Mouse (Mus musculus) subcutaneous adipose tissue, adult 2 months (tissue): ENCODE measurements around the gene Ccp110. TPM values are rescaled to one million over a fixed set of nuclear protein-coding genes. Genes with fewer than 3 reads are reported as not detected.

ENCODE experiments used
- polyA plus RNA-seq: library from polyadenylated mRNA; depleted of rRNA; stranded (reverse); fragments of >200 nt; gene quantifications from 2 replicates; pipeline ENCODE4 v1.2.3, GENCODE M21; 2012; ENCODE audit warnings: low replicate concordance; rRNA removed

The Ccp110 gene
- 1.9 and 7.0 TPM in 2 replicates for polyA plus RNA-seq

GRCm38 (mm10) chr7:118712228-118713173, at the start of gene Ccp110:
Gene Ccp110 (plus strand): TSS chr7:118712552.

GRCm38 (mm10) chr7:118705101-118705961, 7.0 kb upstream of the Ccp110 start, which contains the start of gene Gde1:
Gene Gde1 (minus strand): TSS chr7:118705778.

GRCm38 (mm10) chr7:118739975-118740531, 27.7 kb downstream of the Ccp110 start, which contains the start of gene Vps35l:
Gene Vps35l (plus strand): TSS chr7:118740226.

Other genes starting within 250 kb of the Ccp110 start
- 14.2 and 15.2 TPM in 2 replicates for gene Itpripl2, start 220.6 kb upstream of the Ccp110 start, polyA plus RNA-seq
- gene Coq7, start 179.2 kb upstream of the Ccp110 start, polyA plus RNA-seq: 50.3 and 63.5 TPM in 2 replicates
- 0.73 and 1.1 TPM in 2 replicates for gene Tmc7, start 127.8 kb upstream of the Ccp110 start, polyA plus RNA-seq
- gene Tmc5, start 115.3 kb upstream of the Ccp110 start, polyA plus RNA-seq: 0.37 and 1.8 TPM in 2 replicates
- gene Gde1, start 6.8 kb upstream of the Ccp110 start, polyA plus RNA-seq: 128 and 138 TPM in 2 replicates
- gene Vps35l, start 27.7 kb downstream of the Ccp110 start, polyA plus RNA-seq: 58.2 and 67.9 TPM in 2 replicates
- 1.9 and 3.1 TPM in 2 replicates for gene Iqck, start 143.2 kb downstream of the Ccp110 start, polyA plus RNA-seq
- 11.8 and 17.0 TPM in 2 replicates for gene Knop1, start 143.7 kb downstream of the Ccp110 start, polyA plus RNA-seq